Mouse (Mus musculus) hindbrain, postnatal 0 days (tissue): ENCODE measurements at regions not wholly inside any gene's neighbourhood (a gene's known extent, or its start where the extent isn't known, plus 50 kb on each side); places are given as distances from the start of the nearest gene placed in this dataset.

Experiments
- ATAC-seq: fragments of 200-750 bp; cut with Nextera tagmentation; 2 replicates; pipeline ENCODE4 v1.8.0; 2017; ENCODE audit warnings: mild to moderate bottlenecking, moderate TSS enrichment, moderate library complexity
- DNase-seq: peaks from one replicate; pipeline ENCODE4 v3.0.0-alpha.2; 2015; ENCODE audit warnings: low spot score
- H3K27ac ChIP-seq: fragments of 300-500 bp; sonication (generic); 2 replicates; pipeline ENCODE4 v1.5.1; 2014; ENCODE audit warnings: mild to moderate bottlenecking
- H3K27me3 ChIP-seq: fragments of 300-500 bp; sonication (generic); 2 replicates; pipeline ENCODE4 v1.6.1; 2014; ENCODE audit warnings: low read length, mixed read lengths; ENCODE audit not compliant: insufficient read depth
- H3K36me3 ChIP-seq: fragments of 300-500 bp; sonication (generic); 2 replicates; pipeline ENCODE4 v1.6.1; 2014; ENCODE audit warnings: low read length, mixed read lengths; ENCODE audit not compliant: insufficient read depth
- H3K4me1 ChIP-seq: fragments of 300-500 bp; sonication (generic); 2 replicates; pipeline ENCODE4 v1.6.1; 2014; ENCODE audit warnings: antibody characterized with exemption, low read length, mixed read lengths; ENCODE audit not compliant: insufficient read depth
- H3K4me2 ChIP-seq: fragments of 300-500 bp; sonication (generic); 2 replicates; pipeline ENCODE4 v1.6.1; 2014; ENCODE audit warnings: low read depth, mild to moderate bottlenecking, low read length, moderate library complexity, mixed read lengths
- H3K4me3 ChIP-seq: fragments of 300-500 bp; sonication (generic); 2 replicates; pipeline ENCODE4 v1.5.1; 2014; ENCODE audit warnings: low read length
- H3K9ac ChIP-seq: fragments of 300-500 bp; sonication (generic); replicated peaks from 2 replicates; pipeline ENCODE4 v1.6.1; 2014; ENCODE audit warnings: mild to moderate bottlenecking, low read length, moderate library complexity, mixed read lengths
- H3K9me3 ChIP-seq: fragments of 300-500 bp; sonication (generic); 2 replicates; pipeline ENCODE4 v1.6.1; 2016; ENCODE audit warnings: low read length, mixed read lengths
- CTCF ChIP-seq: IDR thresholded peaks from 2 replicates; pipeline ENCODE4 v1.5.1; 2016; ENCODE audit warnings: antibody characterized with exemption, control low read depth, low read depth
- WGBS: fragments of 180-500 bp; shearing (Covaris S2); extraction: QIAGEN DNeasy Blood & Tissue Kit; methylation state at CpG from one replicate; pipeline ENCODE4 v1.1.7; 2014; 5-methylcytosine and 5-hydroxymethylcytosine counted together

- no peak overlapping the region for H3K27ac ChIP-seq
- no peaks in the 10 kb centered on the region for H3K36me3 ChIP-seq
- H3K9ac ChIP-seq = no peak overlapping the region
- 61% methylated on average over 3 of the region's 3 CpGs for WGBS
- H3K4me2 ChIP-seq = no peak overlapping the region
- ATAC-seq (no peak), DNase-seq (no peak)
- H3K4me1 ChIP-seq = no peaks in the 10 kb centered on the region
- no peak overlapping the region for H3K4me3 ChIP-seq
- no peaks in the 10 kb centered on the region for H3K27me3 ChIP-seq
- TF ChIP-seq CTCF = no peak
- no peaks in the 10 kb centered on the region for H3K9me3 ChIP-seq
Observed at GRCm38 (mm10) chr7:124868621-124869020, 575.9 kb upstream of the Kdm8 start.

GRCm38 (mm10) chr7:124880771-124881170, 563.7 kb upstream of the Kdm8 start:
- DNase-seq = no peak

DNA sequence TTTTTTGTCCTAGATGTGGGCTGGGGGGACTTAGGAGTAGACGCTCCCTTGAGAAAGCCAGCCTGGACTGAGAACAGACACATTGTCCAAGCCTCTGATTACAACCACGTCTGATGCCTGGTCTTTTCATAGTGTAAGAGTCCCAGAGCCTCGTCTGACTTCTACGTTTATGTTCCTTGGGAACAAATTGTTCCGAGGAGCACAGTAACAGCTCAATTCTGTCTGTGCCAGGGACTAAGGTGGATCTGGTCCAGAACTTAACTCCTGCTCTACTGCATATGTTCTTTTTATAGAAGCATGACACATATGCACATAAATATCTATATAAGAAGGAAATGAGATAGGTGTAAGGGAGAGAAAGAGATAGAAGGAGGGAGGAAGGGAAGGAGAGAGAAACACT, 537.2 kb upstream of the Kdm8 start:
- Histone ChIP-seq H3K4me3 (no peak overlapping the region), H3K27me3 (no peaks in the 10 kb centered on the region), H3K9me3 (no peaks in the 10 kb centered on the region), H3K36me3 (no peaks in the 10 kb centered on the region), H3K27ac (no peak overlapping the region), H3K4me1 (no peaks in the 10 kb centered on the region), H3K4me2 (no peak overlapping the region), H3K9ac (no peak overlapping the region)
- WGBS = 40% methylated on average over 5 of the region's 5 CpGs
- DNase-seq (no peak), ATAC-seq (no peak)
- no peak for TF ChIP-seq CTCF

More at GRCm38 (mm10) chr7:124880771-124881170, 563.7 kb upstream of the Kdm8 start:
- no peak for ATAC-seq
- no peaks in the 10 kb centered on the region for H3K9me3 ChIP-seq
- no peak overlapping the region for H3K9ac ChIP-seq
- H3K27ac ChIP-seq = no peak overlapping the region
- no peaks in the 10 kb centered on the region for H3K4me1 ChIP-seq
- H3K36me3 ChIP-seq = no peaks in the 10 kb centered on the region
- H3K4me3 ChIP-seq = no peak overlapping the region
- no peak overlapping the region for H3K4me2 ChIP-seq
- TF ChIP-seq CTCF = no peak
- WGBS = 90% methylated on average over 6 of the region's 6 CpGs
- H3K27me3 ChIP-seq = no peaks in the 10 kb centered on the region

DNA sequence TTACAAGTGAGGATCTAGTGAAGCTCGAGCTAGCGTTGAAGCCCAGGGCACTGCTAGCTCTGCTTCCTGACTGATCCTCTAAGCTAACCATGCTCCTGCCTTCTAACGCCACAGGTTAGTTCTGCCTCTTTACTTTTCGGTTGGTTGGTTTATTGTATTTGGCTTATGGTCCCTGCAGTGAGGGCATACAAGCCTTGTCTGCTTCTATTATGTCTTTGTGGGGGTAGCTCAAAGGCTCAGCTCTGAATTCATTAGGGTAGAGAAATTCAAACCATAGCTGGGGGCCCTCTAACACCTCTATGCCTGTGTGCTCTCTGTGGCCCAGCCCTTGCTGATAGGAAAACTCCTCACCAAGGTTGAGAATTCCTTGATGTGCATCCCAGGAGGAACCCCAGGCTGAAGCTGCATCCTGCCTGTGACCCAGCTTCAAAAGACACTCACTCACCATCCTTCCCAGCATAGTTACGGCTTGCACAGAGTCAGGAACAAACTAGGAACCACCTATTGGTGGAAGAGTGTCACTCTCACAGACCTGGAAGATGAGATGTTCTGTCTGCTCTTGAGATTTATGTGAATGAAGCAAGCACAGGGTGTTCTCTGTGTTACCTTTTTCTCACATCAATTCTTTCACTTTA, 536.7 kb upstream of the Kdm8 start:
- H3K27me3 ChIP-seq = no peaks in the 10 kb centered on the region
- no peak overlapping the region for H3K4me2 ChIP-seq
- no peak overlapping the region for H3K4me3 ChIP-seq
- no peaks in the 10 kb centered on the region for H3K9me3 ChIP-seq
- no peak for DNase-seq
- 53% methylated on average over 5 of the region's 5 CpGs for WGBS
- H3K36me3 ChIP-seq = no peaks in the 10 kb centered on the region
- H3K27ac ChIP-seq = no peak overlapping the region
- H3K9ac ChIP-seq = no peak overlapping the region
- H3K4me1 ChIP-seq = no peaks in the 10 kb centered on the region
- TF ChIP-seq CTCF = no peak
- ATAC-seq = no peak

DNA sequence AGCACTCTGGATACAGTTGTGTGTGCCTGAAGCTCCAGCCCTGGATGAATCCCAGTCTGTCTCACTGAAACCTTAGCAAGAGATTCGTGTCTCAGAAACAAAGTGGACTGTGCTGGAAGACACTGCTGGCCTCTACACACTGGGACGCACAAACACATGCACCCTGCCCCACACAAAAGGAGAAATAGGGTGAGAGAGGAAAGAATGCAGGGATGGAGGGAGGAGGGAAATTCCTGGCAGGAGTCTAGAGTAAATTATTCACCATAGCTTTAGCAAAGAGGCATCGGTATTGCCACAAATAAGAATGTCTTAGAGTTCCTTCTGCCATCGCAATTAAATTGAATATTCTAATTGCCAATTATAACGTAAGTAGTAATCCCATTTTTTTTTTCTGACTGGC, 530.4 kb upstream of the Kdm8 start:
- Histone ChIP-seq H3K4me2 (no peak overlapping the region), H3K9ac (no peak overlapping the region), H3K9me3 (no peaks in the 10 kb centered on the region), H3K36me3 (no peaks in the 10 kb centered on the region), H3K27ac (no peak overlapping the region), H3K27me3 (no peaks in the 10 kb centered on the region), H3K4me3 (no peak overlapping the region), H3K4me1 (peaks cover 3% of the 10 kb centered on the region; the same call in 1 of the 2 replicates)
- DNase-seq (no peak), ATAC-seq (no peak)
- 65% methylated on average over 5 of the region's 5 CpGs for WGBS
- no peak for TF ChIP-seq CTCF

- ATAC-seq = no peak
- WGBS = 68% methylated on average over 4 of the region's 4 CpGs
- no peak for TF ChIP-seq CTCF
Observed at GRCm38 (mm10) chr7:124914479-124914878, 530.0 kb upstream of the Kdm8 start.

DNA sequence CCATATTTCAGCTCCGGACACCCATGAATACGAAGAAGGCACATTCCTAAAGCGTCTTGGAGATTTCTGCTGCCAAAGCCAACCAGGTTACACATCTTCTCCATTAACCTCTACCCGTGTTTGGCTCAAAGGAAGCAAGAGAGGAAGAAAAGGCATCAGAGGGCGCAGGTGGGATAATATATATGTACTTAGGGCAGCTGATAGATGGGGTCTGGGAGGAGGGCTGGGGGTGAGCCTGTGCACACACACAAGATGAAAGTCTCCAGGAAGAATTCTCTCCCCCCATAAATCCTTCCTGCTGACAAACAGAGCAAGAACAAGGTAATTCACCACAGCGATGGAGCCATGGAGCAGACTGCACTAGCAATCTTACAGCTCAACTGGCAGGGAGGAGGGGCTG, 529.5 kb upstream of the Kdm8 start:
- no peaks in the 10 kb centered on the region for H3K9me3 ChIP-seq
- DNase-seq (no peak), ATAC-seq (no peak)
- H3K4me3 ChIP-seq = no peak overlapping the region
- WGBS = 81% methylated on average over 6 of the region's 6 CpGs
- H3K9ac ChIP-seq = no peak overlapping the region
- no peak for TF ChIP-seq CTCF
- H3K4me1 ChIP-seq = peaks cover 3% of the 10 kb centered on the region; the same call in 1 of the 2 replicates
- H3K4me2 ChIP-seq = no peak overlapping the region
- no peaks in the 10 kb centered on the region for H3K27me3 ChIP-seq
- no peak overlapping the region for H3K27ac ChIP-seq
- no peaks in the 10 kb centered on the region for H3K36me3 ChIP-seq

More at GRCm38 (mm10) chr7:124914479-124914878, 530.0 kb upstream of the Kdm8 start:
- Histone ChIP-seq H3K4me1 (peaks cover 3% of the 10 kb centered on the region; the same call in 1 of the 2 replicates), H3K27me3 (no peaks in the 10 kb centered on the region), H3K9ac (no peak overlapping the region), H3K27ac (no peak overlapping the region), H3K4me3 (no peak overlapping the region), H3K9me3 (no peaks in the 10 kb centered on the region), H3K36me3 (no peaks in the 10 kb centered on the region), H3K4me2 (no peak overlapping the region)
- no peak for DNase-seq
